Mouse (Mus musculus): ENCODE results near the gene Col1a1. TPM values are rescaled to one million over a fixed set of nuclear protein-coding genes. Genes with fewer than 3 reads are reported as not detected.

The Col1a1 gene
- total and polyA plus RNA-seq, 3 experiments, result 0.11 to 0.13 TPM; not detected in 1

DNA sequence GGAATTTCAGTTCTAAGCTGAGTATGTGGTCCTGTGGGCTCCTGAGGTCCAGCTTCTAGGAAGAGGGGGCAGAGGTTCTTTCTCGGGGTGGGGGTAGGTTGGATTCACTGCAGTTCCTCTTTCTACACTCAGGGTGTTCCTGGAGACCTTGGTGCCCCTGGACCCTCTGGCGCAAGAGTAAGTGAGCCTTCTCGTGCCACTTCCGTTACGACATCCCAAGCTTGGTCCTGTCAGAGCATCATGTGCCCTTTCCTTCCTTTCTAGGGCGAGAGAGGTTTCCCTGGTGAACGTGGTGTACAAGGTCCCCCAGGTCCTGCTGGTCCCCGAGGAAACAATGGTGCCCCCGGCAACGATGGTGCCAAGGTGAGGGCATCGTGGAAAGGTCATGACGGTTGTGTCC is 9.2 kb downstream of the Col1a1 start:
- no peak overlapping the region for H3K4me2 ChIP-seq (ENCODE audit: insufficient read depth, low read depth, poor library complexity, severe bottlenecking)
- no peak overlapping the region for H3K9ac ChIP-seq (ENCODE audit: insufficient read depth, low read depth)
- dilution Hi-C loops (cut with MboI; ENCODE audit: extremely low pct_ligation_motif_present, extremely low pct_unique_long_range_greater_than_20kb, low sequenced_read_pairs) (no loop called here), in situ Hi-C loops (cut with MboI; ENCODE audit: low pct_ligation_motif_present, low pct_unique_long_range_greater_than_20kb, low sequenced_read_pairs) (no loop called here)
- no peak for TF ChIP-seq SIN3A (IDR thresholded peaks at IDR 0.05; ENCODE audit: low read length)
- TF ChIP-seq MXI1 (IDR thresholded peaks at IDR 0.05; ENCODE audit: low read depth, low read length), result no peak
- TF ChIP-seq BHLHE40 (IDR thresholded peaks at IDR 0.05; ENCODE audit: low read depth, low read length), result no peak
- TF ChIP-seq MEF2A (IDR thresholded peaks at IDR 0.05; ENCODE audit: borderline replicate concordance, low read depth, low read length), result no peak
- H3K9me3 ChIP-seq (replicated peaks; ENCODE audit: low read length), result no peaks in the 10 kb centered on the region
- no peak overlapping the region for H3K27ac ChIP-seq (ENCODE audit: insufficient read depth, low read depth)
- H3K79me2 ChIP-seq (replicated peaks; ENCODE audit: control insufficient read depth, extremely low read depth, insufficient read depth, poor library complexity, severe bottlenecking), result no peaks in the 10 kb centered on the region
- no peaks in the 10 kb centered on the region for H3K36me3 ChIP-seq (replicated peaks in 1 of 2; ENCODE audit: control insufficient read depth in 1 of 2, insufficient read depth in 1 of 2, low read length in 1 of 2)
- H3K27me3 ChIP-seq (replicated peaks), result peaks cover 99% of the 10 kb centered on the region
- H3K4me1 ChIP-seq (ENCODE audit: control insufficient read depth in 1 of 2, insufficient read depth in 2 of 2), result peaks cover 11 to 14% of the 10 kb centered on the region in 2 experiments
- no peak overlapping the region for H3K4me3 ChIP-seq (replicated peaks in 1 of 3; ENCODE audit: low read depth in 2 of 3, low read length in 2 of 3, poor library complexity in 1 of 3)
- no peak for DNase-seq (ENCODE audit: extremely low read depth)

DNA sequence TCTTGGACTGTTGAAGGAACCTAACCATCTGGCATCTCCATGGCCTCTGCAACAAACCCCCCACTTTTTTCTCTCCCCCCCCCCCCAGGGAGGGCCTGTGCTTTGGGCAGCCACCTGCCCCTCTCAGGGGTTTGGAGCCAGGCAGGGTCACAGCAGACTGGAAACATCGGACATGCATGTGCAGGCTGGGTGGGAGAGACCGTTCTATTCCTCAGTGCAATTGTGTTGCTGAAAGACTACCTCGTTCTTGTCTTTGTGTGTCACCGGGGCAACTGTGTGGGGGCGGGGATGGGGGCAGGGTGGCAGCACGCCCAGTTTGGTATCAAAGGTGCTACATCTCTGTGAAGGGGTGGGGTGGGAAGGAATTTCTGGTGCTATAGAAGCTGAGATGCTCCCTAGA is 16.1 kb downstream of the Col1a1 start:
- Histone ChIP-seq H3K9me3 (replicated peaks; ENCODE audit: low read length) (no peaks in the 10 kb centered on the region), H3K79me2 (replicated peaks; ENCODE audit: control insufficient read depth, extremely low read depth, insufficient read depth, poor library complexity, severe bottlenecking) (no peaks in the 10 kb centered on the region), H3K4me3 (replicated peaks in 1 of 3; ENCODE audit: low read depth in 2 of 3, low read length in 2 of 3, poor library complexity in 1 of 3) (no peak overlapping the region), H3K4me1 (ENCODE audit: control insufficient read depth in 1 of 2, insufficient read depth in 2 of 2) (no peaks in the 10 kb centered on the region), H3K27me3 (replicated peaks) (peaks cover 91% of the 10 kb centered on the region), H3K9ac (ENCODE audit: insufficient read depth, low read depth) (no peak overlapping the region), H3K4me2 (ENCODE audit: insufficient read depth, low read depth, poor library complexity, severe bottlenecking) (no peak overlapping the region), H3K36me3 (replicated peaks in 1 of 2; ENCODE audit: control insufficient read depth in 1 of 2, insufficient read depth in 1 of 2, low read length in 1 of 2) (no peaks in the 10 kb centered on the region), H3K27ac (ENCODE audit: insufficient read depth, low read depth) (no peak overlapping the region)
- no peak for DNase-seq (ENCODE audit: extremely low read depth)
- in situ Hi-C loops (cut with MboI; ENCODE audit: low pct_ligation_motif_present, low pct_unique_long_range_greater_than_20kb, low sequenced_read_pairs) (no loop called here), dilution Hi-C loops (cut with MboI; ENCODE audit: extremely low pct_ligation_motif_present, extremely low pct_unique_long_range_greater_than_20kb, low sequenced_read_pairs) (no loop called here)
- TF ChIP-seq TCF12 (IDR thresholded peaks at IDR 0.05; ENCODE audit: low read depth, low read length), result no peak
- no peak for TF ChIP-seq CTCF (conservative IDR thresholded peaks at IDR 0.05 in 1 of 2, IDR thresholded peaks at IDR 0.05 in 1 of 2; ENCODE audit: low read depth in 2 of 2, low read length in 2 of 2)
- TF ChIP-seq ETS1 (conservative IDR thresholded peaks at IDR 0.05; ENCODE audit: low read depth, low read length), result no peak
- no peak for TF ChIP-seq ZMIZ1 (IDR thresholded peaks at IDR 0.05; ENCODE audit: low read depth, low read length)
- TF ChIP-seq E2F4 (IDR thresholded peaks at IDR 0.05; ENCODE audit: insufficient replicate concordance, low read depth, low read length), result no peak
- TF ChIP-seq POLR2A (IDR thresholded peaks at IDR 0.05; ENCODE audit: low read depth, low read length), result no peak
- TF ChIP-seq ZC3H11A (IDR thresholded peaks at IDR 0.05; ENCODE audit: low read depth, low read length), result no peak
- TF ChIP-seq MYC (IDR thresholded peaks at IDR 0.05; ENCODE audit: low read depth, low read length), result no peak
- TF ChIP-seq KAT2A (IDR thresholded peaks at IDR 0.05; ENCODE audit: insufficient replicate concordance, low read length), result no peak
- no peak for TF ChIP-seq POLR2AphosphoS2 (IDR thresholded peaks at IDR 0.05; ENCODE audit: low read depth, low read length)
- no peak for TF ChIP-seq ELF1 (IDR thresholded peaks at IDR 0.05; ENCODE audit: low read depth, low read length)
- no peak for TF ChIP-seq TBP (conservative IDR thresholded peaks at IDR 0.05; ENCODE audit: low read depth, low read length)
- no peak for TF ChIP-seq ZKSCAN1 (IDR thresholded peaks at IDR 0.05; ENCODE audit: borderline replicate concordance, low read depth, low read length)
- TF ChIP-seq BHLHE40 (IDR thresholded peaks at IDR 0.05; ENCODE audit: low read depth, low read length), result no peak
- no peak for TF ChIP-seq RCOR1 (conservative IDR thresholded peaks at IDR 0.05; ENCODE audit: low read depth, low read length)
- TF ChIP-seq GABPA (IDR thresholded peaks at IDR 0.05; ENCODE audit: insufficient replicate concordance, low read depth, low read length), result no peak
- no peak for TF ChIP-seq SIN3A (IDR thresholded peaks at IDR 0.05; ENCODE audit: low read length)
- no peak for TF ChIP-seq USF1 (IDR thresholded peaks at IDR 0.05; ENCODE audit: low read depth, low read length)
